Mouse (Mus musculus): ENCODE measurements at regions not wholly inside any gene's neighbourhood (a gene's known extent, or its start where the extent isn't known, plus 50 kb on each side); places are given as distances from the start of the nearest gene placed in this dataset.

DNA sequence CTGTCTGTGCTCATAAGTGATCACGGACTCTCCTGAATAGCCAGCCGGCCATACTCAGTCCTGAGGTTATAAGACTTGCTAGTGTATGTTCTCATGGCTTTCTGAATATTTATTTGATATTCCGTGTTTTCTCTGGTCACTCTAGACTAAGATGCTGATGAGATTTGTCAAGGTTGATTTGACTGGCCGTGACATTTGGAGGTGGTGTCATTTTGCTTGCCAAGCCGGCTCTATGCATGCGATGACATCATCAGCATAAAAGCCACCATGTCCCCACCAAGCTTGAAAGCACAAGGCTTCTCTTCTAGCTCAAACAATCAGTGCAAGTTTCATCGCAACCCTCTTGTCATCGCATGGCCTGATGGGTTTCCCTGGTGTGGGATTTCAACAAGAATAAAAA is 235.3 kb upstream of the Tgfbr2 start:
- TF ChIP-seq UBTF (IDR thresholded peaks at IDR 0.05; ENCODE audit: low read depth, low read length) (no peak), SMC3 (IDR thresholded peaks at IDR 0.05; ENCODE audit: low read depth, low read length) (no peak), NELFE (IDR thresholded peaks at IDR 0.05; ENCODE audit: low read depth, low read length) (no peak), IRF4 (IDR thresholded peaks at IDR 0.05; ENCODE audit: low read depth, low read length) (no peak), USF1 (IDR thresholded peaks at IDR 0.05; ENCODE audit: low read depth, low read length) (no peak), BHLHE40 (IDR thresholded peaks at IDR 0.05; ENCODE audit: low read depth, low read length) (no peak), MYC (IDR thresholded peaks at IDR 0.05; ENCODE audit: low read depth, low read length) (no peak), MAZ (IDR thresholded peaks at IDR 0.05; ENCODE audit: low read depth, low read length) (no peak), TBP (conservative IDR thresholded peaks at IDR 0.05; ENCODE audit: low read depth, low read length) (no peak), MAFK (IDR thresholded peaks at IDR 0.05; ENCODE audit: insufficient replicate concordance, low read length) (no peak), ZC3H11A (IDR thresholded peaks at IDR 0.05; ENCODE audit: low read depth, low read length) (no peak), JUN (IDR thresholded peaks at IDR 0.05; ENCODE audit: insufficient read depth, low read depth, low read length) (no peak), KAT2A (IDR thresholded peaks at IDR 0.05; ENCODE audit: insufficient replicate concordance, low read length) (no peak), EP300 (IDR thresholded peaks at IDR 0.05; ENCODE audit: low read length) (no peak), MXI1 (IDR thresholded peaks at IDR 0.05; ENCODE audit: low read depth, low read length) (no peak), ZNF384 (IDR thresholded peaks at IDR 0.05; ENCODE audit: low read depth, low read length) (no peak), POLR2A (IDR thresholded peaks at IDR 0.05; ENCODE audit: low read depth, low read length) (no peak), E2F4 (IDR thresholded peaks at IDR 0.05; ENCODE audit: insufficient replicate concordance, low read depth, low read length) (no peak)
- Histone ChIP-seq H3K9me3 (replicated peaks; ENCODE audit: low read length) (peaks cover 2% of the 10 kb centered on the region), H3K4me1 (ENCODE audit: control insufficient read depth in 1 of 2, insufficient read depth in 2 of 2) (peaks cover 0 to 7% of the 10 kb centered on the region in 2 experiments; a peak in 3 of 4 replicates)

DNA sequence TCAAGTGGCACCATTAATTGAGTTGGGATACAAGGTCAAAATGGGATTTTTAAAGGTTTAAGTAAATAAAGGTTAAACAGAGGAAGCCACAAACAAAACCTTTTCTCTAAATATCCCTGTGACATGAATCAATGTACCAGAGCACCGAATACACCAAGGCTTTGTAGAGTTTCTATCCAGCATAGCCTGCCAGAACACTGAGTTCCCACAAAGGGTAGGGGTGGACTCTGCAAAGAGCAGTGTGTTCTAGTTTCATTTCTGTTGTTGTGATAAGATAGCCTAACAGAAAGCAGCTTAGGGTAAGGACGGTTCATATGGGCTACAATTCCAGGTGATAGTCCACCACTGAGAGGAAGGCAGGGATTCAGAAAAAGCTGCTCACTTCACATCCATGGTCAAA is 233.0 kb upstream of the Tgfbr2 start:
- no peaks in the 10 kb centered on the region for H3K27me3 ChIP-seq (replicated peaks)
- no peaks in the 10 kb centered on the region for H3K79me2 ChIP-seq (replicated peaks; ENCODE audit: control insufficient read depth, extremely low read depth, insufficient read depth, poor library complexity, severe bottlenecking)
- no peaks in the 10 kb centered on the region for H3K36me3 ChIP-seq (replicated peaks in 1 of 2; ENCODE audit: control insufficient read depth in 1 of 2, insufficient read depth in 1 of 2, low read length in 1 of 2)
- no peak overlapping the region for H3K9ac ChIP-seq (ENCODE audit: insufficient read depth, low read depth)
- dilution Hi-C loops (cut with MboI; ENCODE audit: extremely low pct_ligation_motif_present, extremely low pct_unique_long_range_greater_than_20kb, low sequenced_read_pairs): no loop called here
- no peak for DNase-seq (ENCODE audit: extremely low read depth)
- H3K27ac ChIP-seq (ENCODE audit: insufficient read depth, low read depth): no peak overlapping the region
- H3K9me3 ChIP-seq (replicated peaks; ENCODE audit: low read length): peaks cover 2% of the 10 kb centered on the region
- H3K4me2 ChIP-seq (ENCODE audit: insufficient read depth, low read depth, poor library complexity, severe bottlenecking): no peak overlapping the region
- TF ChIP-seq MXI1 (IDR thresholded peaks at IDR 0.05; ENCODE audit: low read depth, low read length): no peak
- no peak for TF ChIP-seq POLR2A (IDR thresholded peaks at IDR 0.05; ENCODE audit: low read depth, low read length)
- no peak for TF ChIP-seq USF1 (IDR thresholded peaks at IDR 0.05; ENCODE audit: low read depth, low read length)
- TF ChIP-seq JUN (IDR thresholded peaks at IDR 0.05; ENCODE audit: insufficient read depth, low read depth, low read length): no peak
- no peak for TF ChIP-seq IRF4 (IDR thresholded peaks at IDR 0.05; ENCODE audit: low read depth, low read length)
- TF ChIP-seq MEF2A (IDR thresholded peaks at IDR 0.05; ENCODE audit: borderline replicate concordance, low read depth, low read length): no peak
- no peak for TF ChIP-seq HCFC1 (IDR thresholded peaks at IDR 0.05; ENCODE audit: low read depth, low read length)
- TF ChIP-seq MAX (IDR thresholded peaks at IDR 0.05; ENCODE audit: low read length): no peak
- TF ChIP-seq RCOR1 (conservative IDR thresholded peaks at IDR 0.05; ENCODE audit: low read depth, low read length): no peak
- no peak overlapping the region for H3K4me3 ChIP-seq (replicated peaks in 1 of 3; ENCODE audit: low read depth in 2 of 3, low read length in 2 of 3, poor library complexity in 1 of 3)
- H3K4me1 ChIP-seq (ENCODE audit: control insufficient read depth in 1 of 2, insufficient read depth in 2 of 2): no peaks in the 10 kb centered on the region
- in situ Hi-C loops (cut with MboI; ENCODE audit: low pct_ligation_motif_present, low pct_unique_long_range_greater_than_20kb, low sequenced_read_pairs): no loop called here

More for the DNA sequence above, 235.3 kb upstream of the Tgfbr2 start:
- dilution Hi-C loops (cut with MboI; ENCODE audit: extremely low pct_ligation_motif_present, extremely low pct_unique_long_range_greater_than_20kb, low sequenced_read_pairs) (no loop called here), in situ Hi-C loops (cut with MboI; ENCODE audit: low pct_ligation_motif_present, low pct_unique_long_range_greater_than_20kb, low sequenced_read_pairs) (no loop called here)
- Histone ChIP-seq H3K79me2 (replicated peaks; ENCODE audit: control insufficient read depth, extremely low read depth, insufficient read depth, poor library complexity, severe bottlenecking) (no peaks in the 10 kb centered on the region), H3K27me3 (replicated peaks) (no peaks in the 10 kb centered on the region), H3K4me3 (replicated peaks in 1 of 3; ENCODE audit: low read depth in 2 of 3, low read length in 2 of 3, poor library complexity in 1 of 3) (no peak overlapping the region), H3K4me2 (ENCODE audit: insufficient read depth, low read depth, poor library complexity, severe bottlenecking) (no peak overlapping the region), H3K9ac (ENCODE audit: insufficient read depth, low read depth) (no peak overlapping the region), H3K27ac (ENCODE audit: insufficient read depth, low read depth) (no peak overlapping the region), H3K36me3 (replicated peaks in 1 of 2; ENCODE audit: control insufficient read depth in 1 of 2, insufficient read depth in 1 of 2, low read length in 1 of 2) (no peaks in the 10 kb centered on the region)
- no peak for DNase-seq (ENCODE audit: extremely low read depth)
